Mouse (Mus musculus): ENCODE results near the gene Zfpm1.

The Zfpm1 gene

GRCm38 (mm10) chr8:122274651-122275391 lies 7.1 kb upstream of the Zfpm1 start:
- no peak for DNase-seq (ENCODE audit: low spot score in 2 of 2)

- DNase-seq (ENCODE audit: low spot score in 2 of 2), result no peak
Observed at GRCm38 (mm10) chr8:122276308-122276707, 5.6 kb upstream of the Zfpm1 start.

- no peak for DNase-seq (ENCODE audit: low spot score in 2 of 2)
Observed at GRCm38 (mm10) chr8:122277204-122277995, 4.5 kb upstream of the Zfpm1 start.

- DNase-seq (ENCODE audit: low spot score in 2 of 2), result no peak
Observed at GRCm38 (mm10) chr8:122280156-122280555, 1.8 kb upstream of the Zfpm1 start.

GRCm38 (mm10) chr8:122280588-122281316 lies 1.2 kb upstream of the Zfpm1 start:
- no peak for DNase-seq (ENCODE audit: low spot score in 2 of 2)

GRCm38 (mm10) chr8:122281317-122282034 lies 465 bp upstream of the Zfpm1 start:
- DNase-seq (ENCODE audit: low spot score in 2 of 2), result peak; percentile 99 to 100

GRCm38 (mm10) chr8:122282501-122283355 lies 787 bp downstream of the Zfpm1 start:
- peak in 1 of 2 experiments; percentile 58 for DNase-seq (ENCODE audit: low spot score in 2 of 2)

GRCm38 (mm10) chr8:122283356-122284202 lies 1.6 kb downstream of the Zfpm1 start:
- peak in 1 of 2 experiments; percentile 54 for DNase-seq (ENCODE audit: low spot score in 2 of 2)

- peak in 1 of 2 experiments; percentile 41 for DNase-seq (ENCODE audit: low spot score in 2 of 2)
Observed at GRCm38 (mm10) chr8:122284203-122284658, 2.3 kb downstream of the Zfpm1 start.

GRCm38 (mm10) chr8:122284659-122285261 lies 2.8 kb downstream of the Zfpm1 start:
- DNase-seq (ENCODE audit: low spot score in 2 of 2), result no peak

GRCm38 (mm10) chr8:122285727-122286126 lies 3.8 kb downstream of the Zfpm1 start:
- no peak for DNase-seq (ENCODE audit: low spot score in 2 of 2)

GRCm38 (mm10) chr8:122286899-122287298 lies 5.0 kb downstream of the Zfpm1 start:
- DNase-seq (ENCODE audit: low spot score in 2 of 2), result no peak

- DNase-seq (ENCODE audit: low spot score in 2 of 2), result no peak
Observed at GRCm38 (mm10) chr8:122287742-122288141, 5.8 kb downstream of the Zfpm1 start.

- DNase-seq (ENCODE audit: low spot score in 2 of 2), result no peak
Observed at GRCm38 (mm10) chr8:122288344-122288743, 6.4 kb downstream of the Zfpm1 start.

- DNase-seq (ENCODE audit: low spot score in 2 of 2), result no peak
Observed at GRCm38 (mm10) chr8:122291075-122291474, 9.1 kb downstream of the Zfpm1 start.

- no peak for DNase-seq (ENCODE audit: low spot score in 2 of 2)
Observed at GRCm38 (mm10) chr8:122291549-122291948, 9.6 kb downstream of the Zfpm1 start.

GRCm38 (mm10) chr8:122293484-122293883 lies 11.5 kb downstream of the Zfpm1 start:
- DNase-seq (ENCODE audit: low spot score in 2 of 2), result no peak

GRCm38 (mm10) chr8:122294273-122294683 lies 12.3 kb downstream of the Zfpm1 start:
- peak in 1 of 2 experiments; percentile 54 for DNase-seq (ENCODE audit: low spot score in 2 of 2)

- no peak for DNase-seq (ENCODE audit: low spot score in 2 of 2)
Observed at GRCm38 (mm10) chr8:122295389-122295788, 13.4 kb downstream of the Zfpm1 start.
